14 mouse cellular contexts compared by ENCODE assay signal in the genomic region with DNA sequence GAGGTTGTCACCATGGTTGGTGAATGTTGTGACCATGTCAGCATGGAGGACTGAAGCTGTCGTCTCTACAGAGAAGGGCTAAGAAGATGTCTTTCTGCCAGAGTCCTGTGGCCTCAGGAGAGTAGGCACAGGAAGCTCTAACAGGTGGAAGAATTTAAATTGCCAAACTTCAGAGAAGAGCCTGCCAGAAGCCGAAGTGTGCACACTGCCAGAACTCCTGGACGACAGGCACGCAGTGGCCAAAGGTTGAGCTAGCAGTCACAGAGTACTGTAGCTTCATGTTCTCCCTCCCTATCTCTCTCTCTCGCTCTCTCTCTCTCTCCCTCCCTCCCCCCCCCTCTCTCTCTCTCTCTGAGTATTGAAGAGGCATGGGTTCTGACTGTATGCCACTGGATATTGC. TPM values are rescaled to one million over a fixed set of nuclear protein-coding genes. Genes with fewer than 3 reads are reported as not detected.
"Had no signal": no experiment of that assay in that cellular context is flagged by ENCODE, and none has a peak within 500 bp of the region (broad histone marks: within the 10 kb centered on the region; RNA-seq: fewer than 3 reads in every experiment).

No protein-coding gene starts in this region.

- H3K9me3 ChIP-seq: limb, embryonic 12.5 days; limb, embryonic 15.5 days; liver, embryonic 13.5 days had no signal

- H3K36me3 ChIP-seq: limb, embryonic 12.5 days; limb, embryonic 15.5 days; liver, embryonic 13.5 days had no signal

- H3K27ac ChIP-seq: limb, embryonic 12.5 days; limb, embryonic 15.5 days; liver, embryonic 13.5 days had no signal

- ATAC-seq: inflammation-experienced regulatory T-cells, adult 6 months; intestine, embryonic 16.5 days had no signal

- H3K4me1 ChIP-seq: liver, embryonic 13.5 days had no signal

- H3K4me2 ChIP-seq: limb, embryonic 12.5 days; limb, embryonic 15.5 days; liver, embryonic 13.5 days; midbrain, embryonic 11.5 days had no signal

- H3K9ac ChIP-seq: limb, embryonic 12.5 days; limb, embryonic 15.5 days; liver, embryonic 13.5 days had no signal

- DNase-seq: left cerebral cortex, postnatal 4 days; liver, embryonic 13.5 days; lung, adult 2 months; lung, postnatal 14 days; lung, postnatal 4 days; midbrain, embryonic 14.5 days; thymus, adult 18-20 months; thymus, postnatal 36 days had no signal

- H3K4me3 ChIP-seq: limb, embryonic 12.5 days; limb, embryonic 15.5 days; liver, embryonic 13.5 days had no signal

RNA-seq across cellular contexts. Expression of a gene that starts 4.9 kb away (rescaled TPM):
- total RNA-seq: megakaryocyte-erythroid progenitor cell, adult 5-6 weeks had no signal
